Mouse (Mus musculus) embryonic fibroblast, embryonic 13.5 days (primary cell): ENCODE data around the gene Bhlha9. TPM values are rescaled to one million over a fixed set of nuclear protein-coding genes. Genes with fewer than 3 reads are reported as not detected.

Experiments used
- H3K27ac ChIP-seq: 2 replicates; pipeline ENCODE4 v1.5.1; 2012; ENCODE audit warnings: low read length, control low read depth, inconsistent platforms; ENCODE audit not compliant: insufficient read depth
- H3K4me1 ChIP-seq: 2 replicates; pipeline ENCODE4 v1.6.1; 2011; ENCODE audit warnings: low read length; ENCODE audit not compliant: control insufficient read depth, insufficient read depth
- H3K4me3 ChIP-seq: 2 replicates; pipeline ENCODE4 v1.5.1; 2011; ENCODE audit warnings: mild to moderate bottlenecking, control low read depth, low read length; ENCODE audit not compliant: insufficient read depth
- CTCF ChIP-seq: IDR thresholded peaks from 2 replicates; pipeline ENCODE4 v1.5.1; 2011; ENCODE audit warnings: mild to moderate bottlenecking, control low read depth, low read length, moderate library complexity, borderline replicate concordance; ENCODE audit not compliant: insufficient read depth
- POLR2A ChIP-seq: IDR thresholded peaks from 2 replicates; pipeline ENCODE4 v1.6.1; 2011; ENCODE audit warnings: low read depth, mild to moderate bottlenecking, control low read depth, low read length, moderate library complexity
- polyA plus RNA-seq: library from polyadenylated mRNA; stranded (reverse); fragments of >200 nt; gene quantifications from 2 replicates; pipeline ENCODE4 v1.2.4, GENCODE M21; 2011; ENCODE audit warnings: low read depth; ENCODE audit not compliant: missing spikeins, insufficient read length

Bhlha9 gene
- polyA plus RNA-seq, 1 experiment, result not detected

- Histone ChIP-seq H3K4me3 (no peak overlapping the region), H3K27ac (no peak overlapping the region), H3K4me1 (no peaks in the 10 kb centered on the region)
- no peak for TF ChIP-seq CTCF
- TF ChIP-seq POLR2A, result no peak
These were observed 32.0 kb upstream of the Bhlha9 start for GRCm38 (mm10) chr11:76640231-76640630.

GRCm38 (mm10) chr11:76644257-76644656 lies 28.0 kb upstream of the Bhlha9 start:
- Histone ChIP-seq H3K27ac (no peak overlapping the region), H3K4me1 (no peaks in the 10 kb centered on the region), H3K4me3 (no peak overlapping the region)
- TF ChIP-seq CTCF (no peak), POLR2A (no peak)

GRCm38 (mm10) chr11:76645036-76645435 lies 27.2 kb upstream of the Bhlha9 start:
- no peak overlapping the region for H3K27ac ChIP-seq
- H3K4me3 ChIP-seq, result no peak overlapping the region
- TF ChIP-seq POLR2A, result no peak
- no peak for TF ChIP-seq CTCF
- no peaks in the 10 kb centered on the region for H3K4me1 ChIP-seq

- no peak overlapping the region for H3K27ac ChIP-seq
- TF ChIP-seq CTCF (peak; percentile 94), POLR2A (no peak)
- H3K4me3 ChIP-seq, result no peak overlapping the region
- no peaks in the 10 kb centered on the region for H3K4me1 ChIP-seq
These were observed 26.3 kb upstream of the Bhlha9 start for GRCm38 (mm10) chr11:76645955-76646354.

- TF ChIP-seq POLR2A, result no peak
- TF ChIP-seq CTCF, result no peak
- Histone ChIP-seq H3K4me1 (no peaks in the 10 kb centered on the region), H3K27ac (no peak overlapping the region), H3K4me3 (no peak overlapping the region)
These were observed 25.2 kb upstream of the Bhlha9 start for GRCm38 (mm10) chr11:76647062-76647461.

- H3K27ac ChIP-seq, result no peak overlapping the region
- H3K4me1 ChIP-seq, result no peaks in the 10 kb centered on the region
- TF ChIP-seq CTCF (peak; percentile 77), POLR2A (no peak)
- no peak overlapping the region for H3K4me3 ChIP-seq
These were observed 24.8 kb upstream of the Bhlha9 start for GRCm38 (mm10) chr11:76647500-76647899.

- no peak overlapping the region for H3K4me3 ChIP-seq
- H3K27ac ChIP-seq, result no peak overlapping the region
- no peak for TF ChIP-seq POLR2A
- no peak for TF ChIP-seq CTCF
- H3K4me1 ChIP-seq, result 0 out of 2 replicates have a peak, but pooled peaks cover 2% of the 10 kb centered on the region
These were observed 21.3 kb upstream of the Bhlha9 start for GRCm38 (mm10) chr11:76650862-76651560.

- Histone ChIP-seq H3K4me3 (no peak overlapping the region), H3K4me1 (0 out of 2 replicates have a peak, but pooled peaks cover 2% of the 10 kb centered on the region), H3K27ac (no peak overlapping the region)
- TF ChIP-seq POLR2A, result no peak
- TF ChIP-seq CTCF, result no peak
These were observed 19.4 kb upstream of the Bhlha9 start for GRCm38 (mm10) chr11:76652838-76653334.

- no peak overlapping the region for H3K27ac ChIP-seq
These were observed 17.2 kb upstream of the Bhlha9 start for GRCm38 (mm10) chr11:76655106-76655505.

GRCm38 (mm10) chr11:76657450-76657970 lies 14.8 kb upstream of the Bhlha9 start:
- Histone ChIP-seq H3K4me3 (no peak overlapping the region), H3K4me1 (0 out of 2 replicates have a peak, but pooled peaks cover 2% of the 10 kb centered on the region), H3K27ac (no peak overlapping the region)
- TF ChIP-seq POLR2A (no peak), CTCF (no peak)

More at GRCm38 (mm10) chr11:76655106-76655505, 17.2 kb upstream of the Bhlha9 start:
- H3K4me1 ChIP-seq, result 0 out of 2 replicates have a peak, but pooled peaks cover 2% of the 10 kb centered on the region
- no peak overlapping the region for H3K4me3 ChIP-seq
- TF ChIP-seq POLR2A, result no peak
- TF ChIP-seq CTCF, result no peak
